Mouse (Mus musculus): ENCODE data around the gene Snx29. TPM values are rescaled to one million over a fixed set of nuclear protein-coding genes. Genes with fewer than 3 reads are reported as not detected.

Gene Snx29
- polyA plus RNA-seq, 1 experiment: 27.7 TPM

GRCm38 (mm10) chr16:11538191-11538590 is 215.5 kb downstream of the Snx29 start:
- H3K4me3 ChIP-seq (ENCODE audit: insufficient read depth, low read length): no peak overlapping the region
- H3K27ac ChIP-seq (ENCODE audit: insufficient read depth, low read depth, low read length): no peak overlapping the region
- TF ChIP-seq CTCF (IDR thresholded peaks at IDR 0.05; ENCODE audit: low read depth, low read length): no peak
- TF ChIP-seq POLR2A (IDR thresholded peaks at IDR 0.05; ENCODE audit: borderline replicate concordance, low read depth, low read length): no peak
- H3K4me1 ChIP-seq (ENCODE audit: control insufficient read depth, insufficient read depth, low read length): no peaks in the 10 kb centered on the region

- H3K4me3 ChIP-seq (ENCODE audit: insufficient read depth, low read length): no peak overlapping the region
- H3K4me1 ChIP-seq (ENCODE audit: control insufficient read depth, insufficient read depth, low read length): no peaks in the 10 kb centered on the region
- TF ChIP-seq CTCF (IDR thresholded peaks at IDR 0.05; ENCODE audit: low read depth, low read length) (no peak), POLR2A (IDR thresholded peaks at IDR 0.05; ENCODE audit: borderline replicate concordance, low read depth, low read length) (no peak)
- H3K27ac ChIP-seq (ENCODE audit: insufficient read depth, low read depth, low read length): no peak overlapping the region
Measured at GRCm38 (mm10) chr16:11540961-11541360, 218.3 kb downstream of the Snx29 start.

- no peak for TF ChIP-seq CTCF (IDR thresholded peaks at IDR 0.05; ENCODE audit: low read depth, low read length)
- no peak for TF ChIP-seq POLR2A (IDR thresholded peaks at IDR 0.05; ENCODE audit: borderline replicate concordance, low read depth, low read length)
Measured at GRCm38 (mm10) chr16:11541769-11542168, 219.1 kb downstream of the Snx29 start.

GRCm38 (mm10) chr16:11550043-11550725 is 227.5 kb downstream of the Snx29 start:
- Histone ChIP-seq H3K27ac (ENCODE audit: insufficient read depth, low read depth, low read length) (peak overlapping the region; percentile 53), H3K4me3 (ENCODE audit: insufficient read depth, low read length) (no peak overlapping the region), H3K4me1 (ENCODE audit: control insufficient read depth, insufficient read depth, low read length) (peaks cover 11% of the 10 kb centered on the region)
- no peak for TF ChIP-seq CTCF (IDR thresholded peaks at IDR 0.05; ENCODE audit: low read depth, low read length)
- no peak for TF ChIP-seq POLR2A (IDR thresholded peaks at IDR 0.05; ENCODE audit: borderline replicate concordance, low read depth, low read length)

More at GRCm38 (mm10) chr16:11541769-11542168, 219.1 kb downstream of the Snx29 start:
- Histone ChIP-seq H3K4me1 (ENCODE audit: control insufficient read depth, insufficient read depth, low read length) (no peaks in the 10 kb centered on the region), H3K4me3 (ENCODE audit: insufficient read depth, low read length) (no peak overlapping the region), H3K27ac (ENCODE audit: insufficient read depth, low read depth, low read length) (no peak overlapping the region)

- TF ChIP-seq POLR2A (IDR thresholded peaks at IDR 0.05; ENCODE audit: borderline replicate concordance, low read depth, low read length) (no peak), CTCF (IDR thresholded peaks at IDR 0.05; ENCODE audit: low read depth, low read length) (no peak)
- H3K4me1 ChIP-seq (ENCODE audit: control insufficient read depth, insufficient read depth, low read length): peaks cover 1% of the 10 kb centered on the region; the same call in 1 of the 2 replicates
- no peak overlapping the region for H3K27ac ChIP-seq (ENCODE audit: insufficient read depth, low read depth, low read length)
- H3K4me3 ChIP-seq (ENCODE audit: insufficient read depth, low read length): no peak overlapping the region
Measured at GRCm38 (mm10) chr16:11561714-11562113, 239.0 kb downstream of the Snx29 start.

- TF ChIP-seq POLR2A (IDR thresholded peaks at IDR 0.05; ENCODE audit: borderline replicate concordance, low read depth, low read length) (no peak), CTCF (IDR thresholded peaks at IDR 0.05; ENCODE audit: low read depth, low read length) (no peak)
- H3K4me3 ChIP-seq (ENCODE audit: insufficient read depth, low read length): no peak overlapping the region
- no peak overlapping the region for H3K27ac ChIP-seq (ENCODE audit: insufficient read depth, low read depth, low read length)
- peaks cover 2% of the 10 kb centered on the region; the same call in 1 of the 2 replicates for H3K4me1 ChIP-seq (ENCODE audit: control insufficient read depth, insufficient read depth, low read length)
Measured at GRCm38 (mm10) chr16:11563846-11564245, 241.1 kb downstream of the Snx29 start.

- TF ChIP-seq POLR2A (IDR thresholded peaks at IDR 0.05; ENCODE audit: borderline replicate concordance, low read depth, low read length) (no peak), CTCF (IDR thresholded peaks at IDR 0.05; ENCODE audit: low read depth, low read length) (no peak)
- no peak overlapping the region for H3K4me3 ChIP-seq (ENCODE audit: insufficient read depth, low read length)
- H3K27ac ChIP-seq (ENCODE audit: insufficient read depth, low read depth, low read length): no peak overlapping the region
- H3K4me1 ChIP-seq (ENCODE audit: control insufficient read depth, insufficient read depth, low read length): peaks cover 2% of the 10 kb centered on the region; the same call in 1 of the 2 replicates
Measured at GRCm38 (mm10) chr16:11565126-11565525, 242.4 kb downstream of the Snx29 start.

- no peak overlapping the region for H3K4me3 ChIP-seq (ENCODE audit: insufficient read depth, low read length)
- TF ChIP-seq POLR2A (IDR thresholded peaks at IDR 0.05; ENCODE audit: borderline replicate concordance, low read depth, low read length) (no peak), CTCF (IDR thresholded peaks at IDR 0.05; ENCODE audit: low read depth, low read length) (no peak)
- no peak overlapping the region for H3K27ac ChIP-seq (ENCODE audit: insufficient read depth, low read depth, low read length)
- H3K4me1 ChIP-seq (ENCODE audit: control insufficient read depth, insufficient read depth, low read length): peaks cover 2% of the 10 kb centered on the region; the same call in 1 of the 2 replicates
Measured at GRCm38 (mm10) chr16:11567594-11567993, 244.9 kb downstream of the Snx29 start.

GRCm38 (mm10) chr16:11568095-11568494 is 245.4 kb downstream of the Snx29 start:
- no peak for TF ChIP-seq POLR2A (IDR thresholded peaks at IDR 0.05; ENCODE audit: borderline replicate concordance, low read depth, low read length)
- no peak overlapping the region for H3K4me3 ChIP-seq (ENCODE audit: insufficient read depth, low read length)
- H3K27ac ChIP-seq (ENCODE audit: insufficient read depth, low read depth, low read length): no peak overlapping the region
- H3K4me1 ChIP-seq (ENCODE audit: control insufficient read depth, insufficient read depth, low read length): peaks cover 2% of the 10 kb centered on the region; the same call in 1 of the 2 replicates

- Histone ChIP-seq H3K4me1 (ENCODE audit: control insufficient read depth, insufficient read depth, low read length) (peaks cover 2% of the 10 kb centered on the region; the same call in 1 of the 2 replicates), H3K27ac (ENCODE audit: insufficient read depth, low read depth, low read length) (no peak overlapping the region), H3K4me3 (ENCODE audit: insufficient read depth, low read length) (no peak overlapping the region)
- TF ChIP-seq CTCF (IDR thresholded peaks at IDR 0.05; ENCODE audit: low read depth, low read length) (no peak), POLR2A (IDR thresholded peaks at IDR 0.05; ENCODE audit: borderline replicate concordance, low read depth, low read length) (no peak)
Measured at GRCm38 (mm10) chr16:11568601-11569000, 245.9 kb downstream of the Snx29 start.
